Mouse (Mus musculus) B cell, adult 2 months (primary cell): Measurements from ENCODE around the gene Gm49383.
"Not testable (repeated sequence)": the region's sequence is repeated elsewhere in the genome, so short reads cannot be mapped to it uniquely, and the experiment has no call there.

Experiments
- DNase-seq, 2 experiments: peaks; one replicate each; pipeline ENCODE4 v3.0.0; 2022

Gene Gm49383

GRCm38 (mm10) chr12:69198985-69199384 is 2.1 kb upstream of the Gm49383 start:
- DNase-seq = no peak

GRCm38 (mm10) chr12:69198164-69198535 is 1.2 kb upstream of the Gm49383 start, which contains the start of gene Dnaaf2:
Gene Dnaaf2 (minus strand): TSS chr12:69198429.
- peak; percentile 78 to 80 for DNase-seq

GRCm38 (mm10) chr12:69197378-69198163 is 667 bp upstream of the Gm49383 start:
- peak in 1 of 2 experiments; percentile 71 for DNase-seq

- DNase-seq = no peak
Measured at GRCm38 (mm10) chr12:69192637-69193036, 4.3 kb downstream of the Gm49383 start.

- no peak for DNase-seq
Measured at GRCm38 (mm10) chr12:69191396-69191795, 5.5 kb downstream of the Gm49383 start.

GRCm38 (mm10) chr12:69190522-69190921 is 6.4 kb downstream of the Gm49383 start:
- peak; percentile 43 to 47 for DNase-seq

GRCm38 (mm10) chr12:69190074-69190473 is 6.8 kb downstream of the Gm49383 start:
- no peak for DNase-seq

- DNase-seq = no peak
Measured at GRCm38 (mm10) chr12:69186811-69187471, 10.0 kb downstream of the Gm49383 start.

GRCm38 (mm10) chr12:69185371-69185770 is 11.5 kb downstream of the Gm49383 start:
- DNase-seq = no peak

GRCm38 (mm10) chr12:69184342-69185295 is 12.3 kb downstream of the Gm49383 start:
- DNase-seq = no peak

- peak; percentile 96 for DNase-seq
Measured at GRCm38 (mm10) chr12:69183583-69184308, 13.2 kb downstream of the Gm49383 start, which contains the start of the genes Rpl36al and Mgat2. Gene Rpl36al (minus strand): TSS chr12:69184083. Gene Mgat2 (plus strand): TSS chr12:69184157.

GRCm38 (mm10) chr12:69181800-69182199 is 15.1 kb downstream of the Gm49383 start:
- DNase-seq = no peak

GRCm38 (mm10) chr12:69179371-69179770 is 17.5 kb downstream of the Gm49383 start:
- DNase-seq = no peak

GRCm38 (mm10) chr12:69177526-69177925 is 19.4 kb downstream of the Gm49383 start:
- no peak for DNase-seq

GRCm38 (mm10) chr12:69175975-69176374 is 20.9 kb downstream of the Gm49383 start:
- DNase-seq = no peak

- DNase-seq = no peak
Measured at GRCm38 (mm10) chr12:69171307-69171706, 25.6 kb downstream of the Gm49383 start.

GRCm38 (mm10) chr12:69168461-69169106 is 28.3 kb downstream of the Gm49383 start, which contains the start of gene Lrr1:
Gene Lrr1 (plus strand): TSS chr12:69168814.
- peak; percentile 91 to 93 for DNase-seq

GRCm38 (mm10) chr12:69167656-69168460 is 29.0 kb downstream of the Gm49383 start:
- DNase-seq = no peak

GRCm38 (mm10) chr12:69166861-69167581 is 29.9 kb downstream of the Gm49383 start:
- DNase-seq = not testable (repeated sequence)

- no peak for DNase-seq
Measured at GRCm38 (mm10) chr12:69164904-69165303, 32.0 kb downstream of the Gm49383 start.
